In the genomic region with DNA sequence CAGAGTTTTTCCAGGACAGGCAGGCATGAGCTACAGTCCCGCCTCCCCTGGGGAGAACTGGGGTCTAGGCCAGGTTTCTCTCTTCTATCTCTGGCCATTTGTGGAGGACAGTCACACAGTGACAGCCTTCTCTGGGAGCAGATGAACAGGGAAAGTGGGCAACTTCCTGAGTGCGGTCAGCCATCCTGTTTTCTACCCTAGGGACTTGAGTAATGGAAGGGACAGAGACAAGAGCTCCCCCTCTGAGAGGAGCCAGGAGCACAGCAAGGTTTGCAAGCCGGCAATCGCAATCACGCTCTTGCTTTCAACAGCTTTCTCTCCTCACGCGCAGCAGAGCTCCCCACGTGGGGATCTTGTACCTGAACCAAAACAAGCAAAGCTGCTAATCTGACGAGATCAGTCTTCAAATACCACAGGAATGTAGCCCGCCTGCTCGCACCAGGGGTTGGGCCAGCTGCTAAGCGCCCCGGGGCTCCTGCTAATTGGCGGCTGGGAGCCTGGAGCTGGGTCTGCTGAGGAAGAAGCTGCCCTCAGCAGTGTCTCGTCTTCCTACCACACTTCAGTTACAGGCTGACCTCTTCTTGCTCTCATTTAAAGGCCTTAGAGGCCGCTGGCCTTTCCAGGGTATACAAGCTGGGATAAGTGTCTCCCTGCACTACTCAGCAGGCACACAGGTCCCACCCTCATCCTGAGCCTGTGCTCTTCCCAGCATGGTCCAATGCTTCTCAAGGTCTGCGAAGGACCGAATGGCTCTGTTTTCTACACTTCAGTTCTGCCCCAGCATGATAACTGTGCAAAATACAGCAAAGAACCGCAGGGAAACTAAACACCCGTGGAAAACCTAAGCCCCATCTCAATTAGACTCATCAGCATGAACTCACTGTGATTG, we compare ENCODE assay signal across 8 mouse cellular contexts.
DNase-seq lines count a peak whose midpoint lies in the region; ATAC-seq and TF ChIP-seq lines count a peak whose summit lies in the region.

No protein-coding gene starts in this region.

- no peak for TF ChIP-seq EP300 in liver, postnatal 0 days (IDR thresholded peaks at IDR 0.05; ENCODE audit: low read depth)

- no peaks in the 10 kb centered on the region for H3K36me3 ChIP-seq in intestine, embryonic 15.5 days
- no peaks in the 10 kb centered on the region for H3K36me3 ChIP-seq in liver, postnatal 0 days (replicated peaks; ENCODE audit: insufficient read depth, low read length)

- H3K4me1 ChIP-seq in intestine, embryonic 15.5 days (replicated peaks): peaks cover 34% of the 10 kb centered on the region
- H3K4me1 ChIP-seq in liver, postnatal 0 days (ENCODE audit: insufficient read depth): peaks cover 14% of the 10 kb centered on the region

- peak; percentile 35 for ATAC-seq in intestine, embryonic 15.5 days
- peak; percentile 64 for ATAC-seq in liver, postnatal 0 days
- no peak for ATAC-seq in granulocyte monocyte progenitor cell, adult 5-6 weeks (replicated peaks; ENCODE audit: poor library complexity, severe bottlenecking)

- no peaks in the 10 kb centered on the region for H3K27me3 ChIP-seq in intestine, embryonic 15.5 days (replicated peaks)
- no peaks in the 10 kb centered on the region for H3K27me3 ChIP-seq in liver, postnatal 0 days (ENCODE audit: insufficient read depth, low read length)

- WGBS in intestine, embryonic 15.5 days: 18% methylated on average over 20 of the region's 20 CpGs
- WGBS in liver, postnatal 0 days (ENCODE audit: insufficient replicate concordance): 24% methylated on average over 20 of the region's 20 CpGs

- no peak overlapping the region for H3K4me3 ChIP-seq in intestine, embryonic 15.5 days (replicated peaks)
- no peak overlapping the region for H3K4me3 ChIP-seq in liver, postnatal 0 days (ENCODE audit: low read depth, low read length)

- H3K9ac ChIP-seq in intestine, embryonic 15.5 days: no peak overlapping the region
- H3K9ac ChIP-seq in liver, postnatal 0 days (replicated peaks): 0 out of 2 replicates have a peak overlapping the region, but pooled peaks have one; percentile 5

- TF ChIP-seq CTCF in liver, postnatal 0 days (IDR thresholded peaks at IDR 0.05; ENCODE audit: low read depth): peak; percentile 15; the same call in 1 of the 2 replicates

- H3K9me3 ChIP-seq in intestine, embryonic 15.5 days: no peaks in the 10 kb centered on the region
- no peaks in the 10 kb centered on the region for H3K9me3 ChIP-seq in liver, postnatal 0 days (ENCODE audit: low read length)

- intact Hi-C loops in gastrocnemius, postnatal 36 days (cut with DNase I): no loop called here

- DNase-seq in frontal cortex, postnatal 36 days (ENCODE audit: low spot score in 2 of 2): peak; percentile 17 to 21
- no peak for DNase-seq in frontal cortex, postnatal 14 days (ENCODE audit: low spot score in 2 of 2)
- peak; percentile 88 to 92 for DNase-seq in cerebellum, postnatal 25 days
- DNase-seq in gastrocnemius, postnatal 36 days: peak; percentile 24 to 38
- DNase-seq in liver, postnatal 0 days: peak; percentile 39
- peak; percentile 60 for DNase-seq in retina, embryonic 14.5 days (ENCODE audit: low spot score)

- H3K4me2 ChIP-seq in intestine, embryonic 15.5 days (replicated peaks): peak overlapping the region; percentile 17
- peak overlapping the region; percentile 22; the same call in 1 of the 2 replicates for H3K4me2 ChIP-seq in liver, postnatal 0 days (ENCODE audit: low read depth, low read length)

- H3K27ac ChIP-seq in intestine, embryonic 15.5 days: peak overlapping the region; percentile 33; the same call in 1 of the 2 replicates
- no peak overlapping the region for H3K27ac ChIP-seq in liver, postnatal 0 days (ENCODE audit: low read depth)

Comparison
In these comparisons a context has a peak if more than half of its experiments do, and no peak if none do; other contexts are left out.
1. DNase-seq: peak in frontal cortex, postnatal 36 days (2 of 2), cerebellum, postnatal 25 days (2 of 2), gastrocnemius, postnatal 36 days (2 of 2), liver, postnatal 0 days (single experiment) and retina, embryonic 14.5 days (single experiment); none in frontal cortex, postnatal 14 days (0 of 2).